Mouse (Mus musculus) liver, postnatal 0 days (tissue): ENCODE data around the gene Gm4791. TPM values are rescaled to one million over a fixed set of nuclear protein-coding genes. Genes with fewer than 3 reads are reported as not detected.

Source experiments
- ATAC-seq: fragments of 200-750 bp; cut with Nextera tagmentation; 2 replicates; pipeline ENCODE4 v1.8.0; 2017; ENCODE audit warnings: mild to moderate bottlenecking, moderate library complexity
- DNase-seq: peaks from one replicate; pipeline ENCODE4 v3.0.0-alpha.2; 2016
- H3K27ac ChIP-seq: fragments of 300-500 bp; sonication (generic); 2 replicates; pipeline ENCODE4 v1.5.1; 2014; ENCODE audit warnings: antibody characterized with exemption, moderate library complexity, mild to moderate bottlenecking, low read depth
- H3K27me3 ChIP-seq: fragments of 300-500 bp; sonication (generic); 2 replicates; pipeline ENCODE4 v1.6.1; 2014; ENCODE audit warnings: low read length, control low read depth, mixed read lengths; ENCODE audit not compliant: insufficient read depth
- H3K36me3 ChIP-seq: fragments of 300-500 bp; sonication (generic); replicated peaks from 2 replicates; pipeline ENCODE4 v1.6.1; 2014; ENCODE audit warnings: mild to moderate bottlenecking, control low read depth, low read length, moderate library complexity, mixed read lengths; ENCODE audit not compliant: insufficient read depth
- H3K4me1 ChIP-seq: fragments of 300-500 bp; sonication (generic); 2 replicates; pipeline ENCODE4 v1.6.1; 2014; ENCODE audit warnings: antibody characterized with exemption, mild to moderate bottlenecking, control low read depth; ENCODE audit not compliant: insufficient read depth
- H3K4me2 ChIP-seq: fragments of 300-500 bp; sonication (generic); 2 replicates; pipeline ENCODE4 v1.6.1; 2014; ENCODE audit warnings: low read depth, mild to moderate bottlenecking, low read length, moderate library complexity, mixed read lengths
- H3K4me3 ChIP-seq: fragments of 300-500 bp; sonication (generic); 2 replicates; pipeline ENCODE4 v1.5.1; 2014; ENCODE audit warnings: low read depth, low read length
- H3K9ac ChIP-seq: fragments of 300-500 bp; sonication (generic); replicated peaks from 2 replicates; pipeline ENCODE4 v1.6.1; 2014; ENCODE audit warnings: mild to moderate bottlenecking, moderate library complexity
- H3K9me3 ChIP-seq: fragments of 300-500 bp; sonication (generic); 2 replicates; pipeline ENCODE4 v1.6.1; 2016; ENCODE audit warnings: mild to moderate bottlenecking, control low read depth, low read length, mixed read lengths
- CTCF ChIP-seq: sonication (generic); IDR thresholded peaks from 2 replicates; pipeline ENCODE4 v1.5.1; 2016; ENCODE audit warnings: antibody characterized with exemption, low read depth
- EP300 ChIP-seq: IDR thresholded peaks from 2 replicates; pipeline ENCODE4 v1.6.1; 2016; ENCODE audit warnings: antibody characterized with exemption, low read depth, mild to moderate bottlenecking
- WGBS: fragments of 180-500 bp; shearing (Covaris S2); extraction: QIAGEN DNeasy Blood & Tissue Kit; methylation state at CpG from one replicate; pipeline ENCODE4 v1.1.7; 2014; ENCODE audit not compliant: insufficient replicate concordance; 5-methylcytosine and 5-hydroxymethylcytosine counted together
- polyA plus RNA-seq: library from polyadenylated mRNA; unstranded; fragments of >200 nt; fragmentation: Nextera tagmentation; extraction: Ambion mirVana; gene quantifications from 2 replicates; pipeline ENCODE4 v1.2.1, GENCODE M21; 2015

The Gm4791 gene
- polyA plus RNA-seq, 1 experiment from 2014 or later: not detected

DNA sequence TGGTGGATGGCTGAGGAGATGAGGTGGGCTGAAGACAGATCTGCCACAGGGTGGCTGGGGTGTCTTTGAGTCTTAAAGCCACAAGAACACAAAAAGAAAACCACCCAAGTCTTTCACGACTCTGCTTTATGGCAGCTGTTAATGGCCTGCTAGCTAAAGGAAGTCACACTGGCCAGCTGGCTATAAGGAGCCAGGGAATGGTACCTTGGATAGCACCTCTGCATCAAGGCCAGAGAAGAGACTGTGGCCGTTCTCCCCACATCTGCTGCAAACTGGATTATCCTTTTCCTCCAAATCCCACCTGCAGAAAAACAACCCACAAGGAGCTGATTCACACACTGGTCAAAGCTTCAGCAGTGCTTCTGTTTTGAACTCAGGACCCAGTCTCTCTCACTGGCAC, 18.4 kb upstream of the Gm4791 start:
- no peak for ATAC-seq
- Histone ChIP-seq H3K36me3 (no peaks in the 10 kb centered on the region), H3K27me3 (no peaks in the 10 kb centered on the region), H3K4me1 (no peaks in the 10 kb centered on the region), H3K4me2 (no peak overlapping the region), H3K4me3 (no peak overlapping the region), H3K9ac (no peak overlapping the region), H3K9me3 (no peaks in the 10 kb centered on the region), H3K27ac (no peak overlapping the region)
- WGBS: 3% methylated on average over 2 of the region's 2 CpGs
- DNase-seq: no peak
- TF ChIP-seq EP300: no peak
- no peak for TF ChIP-seq CTCF

GRCm38 (mm10) chr9:46983471-46983870, 15.1 kb upstream of the Gm4791 start:
- TF ChIP-seq CTCF (no peak), EP300 (no peak)
- H3K4me3 ChIP-seq: no peak overlapping the region
- DNase-seq: no peak
- WGBS: 55% methylated on average over 2 of the region's 2 CpGs
- H3K4me1 ChIP-seq: no peaks in the 10 kb centered on the region
- no peaks in the 10 kb centered on the region for H3K9me3 ChIP-seq
- H3K27ac ChIP-seq: no peak overlapping the region
- no peaks in the 10 kb centered on the region for H3K36me3 ChIP-seq
- no peak for ATAC-seq
- H3K4me2 ChIP-seq: no peak overlapping the region
- no peak overlapping the region for H3K9ac ChIP-seq
- no peaks in the 10 kb centered on the region for H3K27me3 ChIP-seq

DNA sequence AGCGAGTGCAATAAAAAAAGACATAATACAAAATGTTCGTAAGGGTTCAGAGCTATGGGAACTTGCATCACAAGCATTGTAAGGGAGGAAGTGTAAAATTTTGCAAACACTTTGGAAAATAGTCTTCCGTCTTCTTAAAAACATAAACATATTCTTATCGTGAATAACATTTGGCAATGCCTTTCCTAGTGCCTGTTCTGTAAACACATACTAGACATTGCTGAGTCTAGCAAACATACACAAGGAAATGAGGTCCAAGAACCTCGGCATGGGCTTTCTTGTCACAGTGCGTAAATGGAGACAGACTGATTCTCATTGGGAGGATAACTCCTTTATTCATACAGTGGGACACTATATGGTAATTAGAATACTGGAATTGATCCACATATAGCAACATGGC, 43.0 kb downstream of the Gm4791 start:
- Histone ChIP-seq H3K4me1 (no peaks in the 10 kb centered on the region), H3K9me3 (no peaks in the 10 kb centered on the region), H3K27me3 (no peaks in the 10 kb centered on the region), H3K4me2 (no peak overlapping the region), H3K9ac (no peak overlapping the region), H3K4me3 (no peak overlapping the region), H3K27ac (no peak overlapping the region), H3K36me3 (no peaks in the 10 kb centered on the region)
- TF ChIP-seq EP300 (no peak), CTCF (no peak)
- DNase-seq (no peak), ATAC-seq (no peak)
- WGBS: 72% methylated on average over 6 of the region's 6 CpGs
